Mouse (Mus musculus) A20 (cell line): ENCODE measurements around the gene Pgls.
A peak's percentile ranks its signal among the peaks of the same experiment; 100 is the strongest.

ENCODE experiments used
- DNase-seq: peaks from one replicate; pipeline ENCODE4 v3.0.0-alpha.2; 2011; ENCODE audit warnings: low read depth, low spot score

Pgls gene

GRCm38 (mm10) chr8:71569366-71570290 is 22.3 kb upstream of the Pgls start:
- DNase-seq = peak; percentile 97

GRCm38 (mm10) chr8:71570291-71570954 is 21.6 kb upstream of the Pgls start:
- DNase-seq = peak; percentile 98

- DNase-seq = no peak
Measured at GRCm38 (mm10) chr8:71572077-71572476, 19.9 kb upstream of the Pgls start.

GRCm38 (mm10) chr8:71572847-71573633 is 18.9 kb upstream of the Pgls start:
- DNase-seq = no peak

- DNase-seq = no peak
Measured at GRCm38 (mm10) chr8:71574426-71574825, 17.6 kb upstream of the Pgls start.

- DNase-seq = no peak
Measured at GRCm38 (mm10) chr8:71575020-71575419, 17.0 kb upstream of the Pgls start.

GRCm38 (mm10) chr8:71577856-71578387 is 14.1 kb upstream of the Pgls start:
- no peak for DNase-seq

GRCm38 (mm10) chr8:71579009-71579408 is 13.0 kb upstream of the Pgls start:
- no peak for DNase-seq

- no peak for DNase-seq
Measured at GRCm38 (mm10) chr8:71579476-71579875, 12.5 kb upstream of the Pgls start.

- DNase-seq = no peak
Measured at GRCm38 (mm10) chr8:71580201-71580600, 11.8 kb upstream of the Pgls start.

GRCm38 (mm10) chr8:71586891-71587290 is 5.1 kb upstream of the Pgls start:
- no peak for DNase-seq

- no peak for DNase-seq
Measured at GRCm38 (mm10) chr8:71588762-71589161, 3.2 kb upstream of the Pgls start.

GRCm38 (mm10) chr8:71591017-71591416 is 959 bp upstream of the Pgls start:
- no peak for DNase-seq

GRCm38 (mm10) chr8:71592374-71593170 is 596 bp downstream of the Pgls start:
- DNase-seq = peak; percentile 52

GRCm38 (mm10) chr8:71593556-71594323 is 1.8 kb downstream of the Pgls start:
- DNase-seq = no peak

GRCm38 (mm10) chr8:71594324-71594722 is 2.3 kb downstream of the Pgls start:
- no peak for DNase-seq

- peak; percentile 89 for DNase-seq
Measured at GRCm38 (mm10) chr8:71595862-71596261, 3.9 kb downstream of the Pgls start.

- no peak for DNase-seq
Measured at GRCm38 (mm10) chr8:71596384-71596783, 4.4 kb downstream of the Pgls start.

GRCm38 (mm10) chr8:71596798-71597197 is 4.8 kb downstream of the Pgls start:
- DNase-seq = peak; percentile 87

GRCm38 (mm10) chr8:71597451-71597850 is 5.5 kb downstream of the Pgls start, which contains the start of gene Fam129c:
Gene Fam129c, plus strand, starts transcription at chr8:71597648.
- peak; percentile 91 for DNase-seq
